ENCODE assay signal across 8 mouse cellular contexts in genomic region chrX:12151996-12152904, GRCm38 (mm10). TPM values are rescaled to one million over a fixed set of nuclear protein-coding genes. Genes with fewer than 3 reads are reported as not detected.
DNase-seq lines count a peak whose midpoint lies in the region; ATAC-seq and TF ChIP-seq lines count a peak whose summit lies in the region.

No protein-coding gene starts in this region.

- WGBS in liver, embryonic 14.5 days (ENCODE audit: insufficient replicate concordance) = 12% methylated on average over 40 of the region's 42 CpGs

- no peak overlapping the region; the same call in 1 of the 2 replicates for H3K9ac ChIP-seq in liver, embryonic 14.5 days (replicated peaks)

- intact Hi-C loops in gastrocnemius, adult 2 months (cut with DNase I) = loop anchor here (10.0 kb wide), 1 partner anchor 517 kb away; no protein-coding TSS in a partner anchor
- intact Hi-C loops in left cerebral cortex, postnatal 36 days (cut with DNase I) = loop anchor here (10.0 kb wide), 1 partner anchor 347 kb away; no protein-coding TSS in a partner anchor

- no peaks in the 10 kb centered on the region for H3K36me3 ChIP-seq in liver, embryonic 14.5 days (replicated peaks; ENCODE audit: control insufficient read depth, insufficient read depth, low read depth)

- peak overlapping the region; percentile 60 for H3K4me3 ChIP-seq in gastrocnemius, adult 2 months
- peak overlapping the region; percentile 19 to 37; a peak in 3 of 4 replicates for H3K4me3 ChIP-seq in liver, embryonic 14.5 days (ENCODE audit: insufficient read depth in 1 of 2, low read depth in 2 of 2, low read length in 2 of 2)

- no peak for ATAC-seq in liver, embryonic 14.5 days (ENCODE audit: insufficient read depth)

- peaks cover 66% of the 10 kb centered on the region for H3K27me3 ChIP-seq in liver, embryonic 14.5 days (ENCODE audit: control insufficient read depth, insufficient read depth, low read length)

- TF ChIP-seq CTCF in gastrocnemius, adult 2 months (IDR thresholded peaks at IDR 0.05) = no peak
- no peak for TF ChIP-seq CTCF in liver, embryonic 14.5 days (IDR thresholded peaks at IDR 0.05; ENCODE audit: low read depth)

- no peak for TF ChIP-seq EP300 in liver, embryonic 14.5 days (IDR thresholded peaks at IDR 0.05; ENCODE audit: low read depth)

- H3K9me3 ChIP-seq in liver, embryonic 14.5 days (ENCODE audit: control insufficient read depth, low read length) = no peaks in the 10 kb centered on the region

- H3K4me1 ChIP-seq in liver, embryonic 14.5 days (replicated peaks; ENCODE audit: control insufficient read depth in 2 of 2, insufficient read depth in 2 of 2, low read length in 1 of 2) = peaks cover 0 to 6% of the 10 kb centered on the region in 2 experiments; a peak in 2 of 4 replicates

- peak overlapping the region; percentile 66 for H3K4me2 ChIP-seq in liver, embryonic 14.5 days (ENCODE audit: low read depth)

- peak; percentile 28 for DNase-seq in gastrocnemius, adult 2 months
- DNase-seq in gastrocnemius, adult 8-10 months (ENCODE audit: low spot score in 2 of 2) = no peak
- DNase-seq in thymus, postnatal 4 days = peak; percentile 11
- no peak for DNase-seq in thymus, postnatal 14 days
- no peak for DNase-seq in liver, embryonic 14.5 days (ENCODE audit: low read depth in 3 of 3, low spot score in 3 of 3)
- no peak for DNase-seq in c-Kit-positive CD71-positive TER-119-positive erythroid progenitor cells, embryonic 14.5 days (ENCODE audit: low spot score)
- no peak for DNase-seq in left cerebral cortex, postnatal 36 days (ENCODE audit: low spot score in 2 of 2)
- no peak for DNase-seq in adrenal gland, postnatal 36 days

- peak overlapping the region; percentile 54; the same call in 1 of the 2 replicates for H3K27ac ChIP-seq in gastrocnemius, adult 2 months
- H3K27ac ChIP-seq in liver, embryonic 14.5 days = no peak overlapping the region

RNA-seq across cellular contexts. Expression of gene Bcor, which starts 7.9 kb away (rescaled TPM):
- 10 to 100 TPM; 14.9 to 17.1 TPM for total RNA-seq in gastrocnemius, adult 2 months (2021)
- 10 to 100 TPM; 13.2 to 17.4 (median 14.1) TPM for total RNA-seq in gastrocnemius, adult 8-10 months (2022)
- 3.5 and 4.6 TPM in 2 replicates for polyA plus RNA-seq in liver, embryonic 14.5 days (2012; rRNA removed)
- polyA plus RNA-seq in liver, embryonic 14.5 days (2014; fragmentation: Nextera tagmentation; extraction: Ambion mirVana) = 4.7 TPM in 2 replicates
- total RNA-seq in left cerebral cortex, postnatal 36 days (2021) = 10 to 100 TPM; 24.9 to 32.1 TPM
- 10 to 100 TPM; 14.5 to 16.0 TPM for total RNA-seq in adrenal gland, postnatal 36 days (2021)

Comparison
In these comparisons a context has a peak if more than half of its experiments do, and no peak if none do; other contexts are left out.
1. DNase-seq: peak in gastrocnemius, adult 2 months (single experiment) and thymus, postnatal 4 days (single experiment); none in gastrocnemius, adult 8-10 months (0 of 2), thymus, postnatal 14 days (single experiment), liver, embryonic 14.5 days (0 of 3), c-Kit-positive CD71-positive TER-119-positive erythroid progenitor cells, embryonic 14.5 days (single experiment), left cerebral cortex, postnatal 36 days (0 of 2) and adrenal gland, postnatal 36 days (0 of 2).